Mouse (Mus musculus) hindbrain, postnatal 0 days (tissue): ENCODE data around the gene Rundc3a. TPM values are rescaled to one million over a fixed set of nuclear protein-coding genes. Genes with fewer than 3 reads are reported as not detected.
"Not testable (repeated sequence)": the region's sequence is repeated elsewhere in the genome, so short reads cannot be mapped to it uniquely, and the experiment has no call there.

Source experiments
- ATAC-seq: fragments of 200-750 bp; cut with Nextera tagmentation; 2 replicates; pipeline ENCODE4 v1.8.0; 2017; ENCODE audit warnings: mild to moderate bottlenecking, moderate TSS enrichment, moderate library complexity
- DNase-seq: peaks from one replicate; pipeline ENCODE4 v3.0.0-alpha.2; 2015; ENCODE audit warnings: low spot score
- H3K27ac ChIP-seq: fragments of 300-500 bp; sonication (generic); 2 replicates; pipeline ENCODE4 v1.5.1; 2014; ENCODE audit warnings: mild to moderate bottlenecking
- H3K27me3 ChIP-seq: fragments of 300-500 bp; sonication (generic); 2 replicates; pipeline ENCODE4 v1.6.1; 2014; ENCODE audit warnings: low read length, mixed read lengths; ENCODE audit not compliant: insufficient read depth
- H3K36me3 ChIP-seq: fragments of 300-500 bp; sonication (generic); 2 replicates; pipeline ENCODE4 v1.6.1; 2014; ENCODE audit warnings: low read length, mixed read lengths; ENCODE audit not compliant: insufficient read depth
- H3K4me1 ChIP-seq: fragments of 300-500 bp; sonication (generic); 2 replicates; pipeline ENCODE4 v1.6.1; 2014; ENCODE audit warnings: antibody characterized with exemption, low read length, mixed read lengths; ENCODE audit not compliant: insufficient read depth
- H3K4me2 ChIP-seq: fragments of 300-500 bp; sonication (generic); 2 replicates; pipeline ENCODE4 v1.6.1; 2014; ENCODE audit warnings: low read depth, mild to moderate bottlenecking, low read length, moderate library complexity, mixed read lengths
- H3K4me3 ChIP-seq: fragments of 300-500 bp; sonication (generic); 2 replicates; pipeline ENCODE4 v1.5.1; 2014; ENCODE audit warnings: low read length
- H3K9ac ChIP-seq: fragments of 300-500 bp; sonication (generic); replicated peaks from 2 replicates; pipeline ENCODE4 v1.6.1; 2014; ENCODE audit warnings: mild to moderate bottlenecking, low read length, moderate library complexity, mixed read lengths
- H3K9me3 ChIP-seq: fragments of 300-500 bp; sonication (generic); 2 replicates; pipeline ENCODE4 v1.6.1; 2016; ENCODE audit warnings: low read length, mixed read lengths
- CTCF ChIP-seq: IDR thresholded peaks from 2 replicates; pipeline ENCODE4 v1.5.1; 2016; ENCODE audit warnings: antibody characterized with exemption, control low read depth, low read depth
- whole genome bisulfite sequencing: fragments of 180-500 bp; shearing (Covaris S2); extraction: QIAGEN DNeasy Blood & Tissue Kit; methylation state at CpG from one replicate; pipeline ENCODE4 v1.1.7; 2014; 5-methylcytosine and 5-hydroxymethylcytosine counted together
- polyA plus RNA-seq: library from polyadenylated mRNA; unstranded; fragments of >200 nt; fragmentation: Nextera tagmentation; extraction: Ambion mirVana; gene quantifications from 2 replicates; pipeline ENCODE4 v1.2.1, GENCODE M21; 2015
- total RNA-seq: library from RNA; depleted of rRNA; stranded (reverse); fragments of >200 nt; gene quantifications from 2 replicates; pipeline ENCODE4 v1.2.3, GENCODE M21; 2014

Gene Rundc3a
- total and polyA plus RNA-seq, 2 experiments from 2014 or later, result 114 to 310 TPM

DNA sequence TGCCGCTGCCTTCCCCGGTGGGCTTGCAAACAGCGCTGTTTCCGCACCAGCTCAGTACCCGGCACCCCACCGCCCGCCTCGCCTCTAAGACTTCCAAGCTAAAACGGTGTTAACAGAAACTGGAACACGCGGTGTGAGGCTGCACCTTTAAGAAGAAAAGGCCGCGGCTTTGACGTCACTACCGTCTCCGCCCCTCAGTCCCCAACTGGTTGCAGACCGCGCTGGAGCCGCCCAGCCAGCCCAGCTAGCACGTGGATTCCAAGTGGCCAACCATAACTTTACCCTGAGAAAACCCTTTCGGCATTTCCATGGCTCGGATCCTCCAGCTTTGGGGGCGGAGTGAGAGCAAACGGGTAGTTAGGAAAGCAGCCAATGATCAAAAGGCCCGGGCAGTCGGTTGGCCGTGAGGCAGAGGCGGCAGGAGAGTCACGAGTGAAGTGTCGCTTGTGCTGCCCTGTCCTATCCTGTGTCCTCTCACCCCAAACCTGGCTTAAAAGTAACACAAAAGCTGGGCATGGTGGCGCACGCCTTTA, 15.2 kb downstream of the Rundc3a start:
- peak overlapping the region; percentile 69; the same call in 1 of the 2 replicates for H3K9ac ChIP-seq
- peaks cover 17% of the 10 kb centered on the region for H3K4me1 ChIP-seq
- H3K9me3 ChIP-seq, result no peaks in the 10 kb centered on the region
- DNase-seq (peak; percentile 99), ATAC-seq (peak; percentile 93)
- H3K36me3 ChIP-seq, result peaks cover 13% of the 10 kb centered on the region; the same call in 1 of the 2 replicates
- no peak for TF ChIP-seq CTCF
- peak overlapping the region; percentile 88 for H3K27ac ChIP-seq
- H3K27me3 ChIP-seq, result no peaks in the 10 kb centered on the region
- H3K4me3 ChIP-seq, result peak overlapping the region; percentile 71
- under 1% methylated on average over 32 of the region's 32 CpGs for WGBS
- peak overlapping the region; percentile 73 for H3K4me2 ChIP-seq

DNA sequence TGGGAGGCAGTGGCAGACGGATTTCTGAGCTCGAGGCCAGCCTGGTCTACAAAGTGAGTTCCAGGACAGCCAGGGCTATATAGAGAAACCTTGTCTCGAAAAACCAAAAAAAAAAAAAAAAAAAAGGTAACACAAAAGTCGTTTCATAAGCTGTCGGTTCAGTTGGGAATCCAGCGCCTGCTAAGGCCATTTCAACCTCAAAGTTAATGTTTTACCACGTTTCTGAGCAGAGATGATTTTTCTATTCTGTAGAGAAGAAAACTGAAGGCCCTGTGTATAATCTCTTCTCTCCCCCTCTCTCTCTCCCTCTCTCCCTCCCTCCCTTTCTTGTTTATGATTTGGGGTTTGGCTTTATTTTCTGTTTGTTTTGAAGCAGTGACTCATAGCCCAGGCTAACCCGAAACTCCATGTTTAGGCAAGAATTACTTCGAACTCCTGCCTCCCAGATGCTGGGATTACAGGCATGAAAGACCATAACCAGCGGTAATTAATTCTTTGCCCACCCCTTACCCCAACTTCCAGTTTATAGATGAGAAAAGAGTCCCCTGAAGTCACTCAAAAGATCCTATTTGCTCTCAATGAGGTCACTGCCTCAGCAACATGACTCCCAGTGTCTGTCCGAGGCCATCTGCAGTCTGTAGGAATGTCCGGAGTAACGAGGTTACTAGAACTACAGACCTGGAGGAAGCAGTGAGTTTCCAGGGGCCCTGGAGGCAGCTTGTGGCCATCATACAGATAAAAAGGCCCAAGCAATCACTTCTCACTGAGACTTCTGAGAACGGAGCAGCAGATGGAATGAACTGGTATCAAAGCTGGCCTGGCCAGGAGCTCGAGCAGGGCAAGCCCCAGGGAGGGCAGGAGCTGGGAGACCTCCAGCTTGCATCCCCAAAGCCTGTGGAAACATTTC, 15.9 kb downstream of the Rundc3a start:
- Histone ChIP-seq H3K36me3 (peaks cover 6% of the 10 kb centered on the region; the same call in 1 of the 2 replicates), H3K4me2 (peak overlapping the region; percentile 73), H3K27ac (peak overlapping the region; percentile 28; the same call in 1 of the 2 replicates), H3K9me3 (no peaks in the 10 kb centered on the region), H3K27me3 (no peaks in the 10 kb centered on the region), H3K4me3 (peak overlapping the region; percentile 71), H3K4me1 (peaks cover 17% of the 10 kb centered on the region), H3K9ac (no peak overlapping the region)
- TF ChIP-seq CTCF, result no peak
- DNase-seq, result no peak
- 43% methylated on average over 15 of the region's 15 CpGs for WGBS
- no peak for ATAC-seq

DNA sequence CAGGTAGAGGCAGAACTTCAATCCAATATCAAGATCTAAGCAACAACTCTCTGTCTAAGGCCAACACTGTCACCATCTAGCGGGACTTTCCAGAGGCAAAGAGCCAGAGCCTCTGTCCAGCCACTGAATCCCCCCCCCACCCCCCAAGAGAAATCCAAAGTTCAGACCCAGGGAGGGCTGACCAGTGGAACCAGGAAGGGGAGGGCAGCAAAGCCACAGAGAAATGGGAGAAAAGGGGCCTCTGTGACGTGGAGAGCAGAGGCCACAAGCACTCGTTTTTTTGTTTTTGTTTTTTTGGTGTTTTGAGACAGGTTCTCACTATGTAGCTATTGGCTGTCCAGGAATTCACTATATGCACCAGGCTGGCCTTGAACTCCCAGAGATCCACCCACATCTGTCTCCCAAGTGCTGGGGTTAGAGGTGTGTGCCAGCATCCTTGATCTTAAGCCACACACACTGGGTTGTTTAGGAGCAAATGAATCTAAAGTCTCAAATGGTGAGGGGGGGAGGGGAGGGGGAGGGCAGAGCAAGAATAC, 16.7 kb downstream of the Rundc3a start:
- Histone ChIP-seq H3K36me3 (no peaks in the 10 kb centered on the region), H3K9ac (no peak overlapping the region), H3K4me1 (peaks cover 17% of the 10 kb centered on the region), H3K27ac (no peak overlapping the region), H3K4me3 (no peak overlapping the region), H3K9me3 (no peaks in the 10 kb centered on the region), H3K27me3 (no peaks in the 10 kb centered on the region), H3K4me2 (no peak overlapping the region)
- ATAC-seq (no peak), DNase-seq (no peak)
- WGBS, result 73% methylated on average over 3 of the region's 3 CpGs
- no peak for TF ChIP-seq CTCF

DNA sequence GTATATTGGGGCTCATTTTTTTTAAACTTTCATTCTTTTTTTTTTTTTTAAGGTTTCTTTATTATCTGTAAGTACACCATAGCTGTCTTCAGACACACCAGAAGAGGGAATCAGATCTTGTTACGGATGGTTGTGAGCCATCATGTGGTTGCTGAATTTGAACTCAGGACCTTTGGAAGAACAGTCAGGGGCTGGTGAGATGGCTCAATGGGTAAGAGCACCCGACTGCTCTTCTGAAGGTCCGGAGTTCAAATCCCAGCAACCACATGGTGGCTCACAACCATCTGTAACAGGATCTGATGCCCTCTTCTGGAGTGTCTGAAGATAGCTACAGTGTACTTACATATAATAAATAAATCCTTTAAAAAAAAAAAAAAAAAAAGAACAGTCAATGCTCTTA, 17.1 kb downstream of the Rundc3a start:
- not testable (repeated sequence) for H3K27me3 ChIP-seq, ATAC-seq, H3K4me2 ChIP-seq, DNase-seq, H3K36me3 ChIP-seq, H3K27ac ChIP-seq, H3K9me3 ChIP-seq, H3K4me3 ChIP-seq, H3K9ac ChIP-seq
- peaks cover 17% of the 10 kb centered on the region for H3K4me1 ChIP-seq
- WGBS, result 90% methylated on average over 3 of the region's 3 CpGs

DNA sequence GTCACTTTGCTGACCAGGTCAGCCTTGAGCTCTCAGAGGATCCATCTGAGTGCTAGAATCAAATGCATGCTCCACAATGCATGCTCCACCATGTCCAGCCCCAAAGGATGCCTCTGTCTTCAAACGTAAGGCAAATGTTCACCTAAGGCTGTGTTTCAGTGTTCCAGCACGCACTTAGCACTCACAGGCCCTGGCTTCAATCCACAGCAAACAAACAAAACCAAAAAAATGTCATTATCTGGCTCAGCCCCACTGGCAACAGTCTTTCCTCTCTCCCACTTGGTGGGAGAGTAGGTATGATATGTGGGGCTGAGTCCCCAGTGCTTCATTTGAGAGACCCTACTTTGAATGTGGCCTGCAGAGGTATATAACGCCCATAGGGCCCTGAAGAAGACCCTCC, 17.9 kb downstream of the Rundc3a start:
- TF ChIP-seq CTCF, result no peak
- no peaks in the 10 kb centered on the region for H3K9me3 ChIP-seq
- 81% methylated on average over 3 of the region's 3 CpGs for WGBS
- DNase-seq (no peak), ATAC-seq (no peak)
- no peak overlapping the region for H3K4me3 ChIP-seq
- peaks cover 12% of the 10 kb centered on the region; the same call in 1 of the 2 replicates for H3K4me1 ChIP-seq
- no peaks in the 10 kb centered on the region for H3K36me3 ChIP-seq
- H3K9ac ChIP-seq, result no peak overlapping the region
- no peak overlapping the region for H3K27ac ChIP-seq
- no peak overlapping the region for H3K4me2 ChIP-seq
- no peaks in the 10 kb centered on the region for H3K27me3 ChIP-seq

DNA sequence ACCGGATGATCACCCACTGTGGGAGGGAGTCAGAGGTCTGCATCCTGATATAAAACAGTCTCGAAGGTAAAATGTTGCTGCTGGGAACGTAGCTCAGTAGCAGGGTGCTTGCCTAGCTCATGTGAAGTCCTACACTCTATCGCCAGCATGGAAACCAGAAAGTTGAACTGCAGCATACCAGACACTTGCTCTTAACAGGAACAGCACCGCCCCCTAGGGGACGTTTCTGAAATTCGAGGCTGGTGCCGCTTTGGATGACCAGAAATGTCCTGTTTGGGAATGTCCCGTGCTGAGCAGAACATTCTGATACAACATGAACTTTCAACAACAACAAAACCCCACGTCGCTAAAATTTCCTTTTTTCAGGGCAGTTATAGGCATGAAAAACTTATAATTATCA, 18.5 kb downstream of the Rundc3a start:
- no peak for ATAC-seq
- Histone ChIP-seq H3K9ac (no peak overlapping the region), H3K4me1 (peaks cover 6% of the 10 kb centered on the region; the same call in 1 of the 2 replicates), H3K4me2 (no peak overlapping the region), H3K27me3 (no peaks in the 10 kb centered on the region), H3K27ac (no peak overlapping the region), H3K36me3 (no peaks in the 10 kb centered on the region), H3K4me3 (no peak overlapping the region), H3K9me3 (no peaks in the 10 kb centered on the region)
- WGBS, result 5% methylated on average over 11 of the region's 11 CpGs
- TF ChIP-seq CTCF, result peak; percentile 94
- DNase-seq, result peak; percentile 95

DNA sequence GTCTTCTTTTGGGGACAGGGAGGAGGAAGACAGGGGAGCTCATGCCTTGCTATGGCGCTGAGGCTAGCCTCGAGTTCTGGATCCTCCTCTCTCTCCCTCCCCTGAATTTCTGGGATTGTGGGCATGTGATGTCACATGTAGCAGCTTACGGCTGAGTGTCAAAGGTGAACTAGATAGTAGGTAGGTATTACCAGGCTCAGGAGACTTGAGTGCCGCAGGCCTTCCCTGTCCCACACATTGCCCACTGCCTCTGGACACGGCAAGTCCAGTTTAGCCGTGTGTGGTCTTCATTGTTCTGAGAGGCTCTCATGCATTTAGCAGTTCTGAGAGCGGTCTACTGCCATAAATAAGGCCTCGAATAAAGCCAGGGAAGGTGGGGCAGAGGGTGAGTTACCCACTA, 19.9 kb downstream of the Rundc3a start:
- H3K27ac ChIP-seq, result no peak overlapping the region
- ATAC-seq (no peak), DNase-seq (no peak)
- no peak for TF ChIP-seq CTCF
- 72% methylated on average over 8 of the region's 8 CpGs for whole genome bisulfite sequencing
- no peaks in the 10 kb centered on the region for H3K9me3 ChIP-seq
- H3K9ac ChIP-seq, result no peak overlapping the region
- no peak overlapping the region for H3K4me2 ChIP-seq
- H3K27me3 ChIP-seq, result no peaks in the 10 kb centered on the region
- no peaks in the 10 kb centered on the region for H3K36me3 ChIP-seq
- no peaks in the 10 kb centered on the region for H3K4me1 ChIP-seq
- H3K4me3 ChIP-seq, result no peak overlapping the region
